Mouse (Mus musculus): ENCODE measurements around the gene Fignl1. TPM values are rescaled to one million over a fixed set of nuclear protein-coding genes. Genes with fewer than 3 reads are reported as not detected.
A peak's percentile ranks its signal among the peaks of the same experiment; 100 is the strongest.

Gene Fignl1
- total and polyA plus RNA-seq, 3 experiments = 34.2 to 59.9 (median 51.2) TPM

- Histone ChIP-seq H3K4me3 (ENCODE audit: control insufficient read depth in 1 of 2, insufficient read depth in 1 of 2, low read depth in 2 of 2, low read length in 2 of 2) (no peak overlapping the region), H3K27me3 (ENCODE audit: control insufficient read depth in 1 of 2, insufficient read depth in 2 of 2, low read length in 2 of 2) (peaks cover 31 to 40% of the 10 kb centered on the region in 2 experiments), H3K9me3 (replicated peaks; ENCODE audit: insufficient read depth, low read length) (no peaks in the 10 kb centered on the region), H3K36me3 (ENCODE audit: control insufficient read depth in 1 of 2, insufficient read depth in 2 of 2, low read length in 2 of 2) (peaks cover 0 to 8% of the 10 kb centered on the region in 2 experiments; a peak in 2 of 4 replicates), H3K4me1 (ENCODE audit: control insufficient read depth in 1 of 2, insufficient read depth in 2 of 2, low read length in 2 of 2) (peaks cover 0 to 9% of the 10 kb centered on the region in 2 experiments; a peak in 1 of 4 replicates), H3K27ac (ENCODE audit: control insufficient read depth, low read depth, low read length) (no peak overlapping the region), H3K9ac (ENCODE audit: control insufficient read depth, low read depth, low read length, poor library complexity, severe bottlenecking) (no peak overlapping the region), H3K79me2 (ENCODE audit: control insufficient read depth, insufficient read depth, low read length, poor library complexity) (no peaks in the 10 kb centered on the region)
- TF ChIP-seq UBTF (IDR thresholded peaks at IDR 0.05; ENCODE audit: borderline replicate concordance, insufficient read depth, low read depth, low read length) = no peak
- TF ChIP-seq ZMIZ1 (IDR thresholded peaks at IDR 0.05; ENCODE audit: low read depth, low read length) = no peak
- TF ChIP-seq NELFE (IDR thresholded peaks at IDR 0.05; ENCODE audit: low read depth, low read length) = no peak
- peak; percentile 41 for DNase-seq (ENCODE audit: low read depth, low spot score)
Observed at GRCm38 (mm10) chr11:11825670-11826069, 16.9 kb upstream of the Fignl1 start.

- Histone ChIP-seq H3K27me3 (ENCODE audit: control insufficient read depth in 1 of 2, insufficient read depth in 2 of 2, low read length in 2 of 2) (peaks cover 30 to 38% of the 10 kb centered on the region in 2 experiments), H3K27ac (ENCODE audit: control insufficient read depth, low read depth, low read length) (no peak overlapping the region), H3K4me3 (ENCODE audit: control insufficient read depth in 1 of 2, insufficient read depth in 1 of 2, low read depth in 2 of 2, low read length in 2 of 2) (no peak overlapping the region), H3K36me3 (ENCODE audit: control insufficient read depth in 1 of 2, insufficient read depth in 2 of 2, low read length in 2 of 2) (peaks cover 0 to 11% of the 10 kb centered on the region in 2 experiments; a peak in 2 of 4 replicates), H3K9me3 (replicated peaks; ENCODE audit: insufficient read depth, low read length) (no peaks in the 10 kb centered on the region), H3K4me1 (ENCODE audit: control insufficient read depth in 1 of 2, insufficient read depth in 2 of 2, low read length in 2 of 2) (peaks cover 0 to 9% of the 10 kb centered on the region in 2 experiments; a peak in 1 of 4 replicates), H3K9ac (ENCODE audit: control insufficient read depth, low read depth, low read length, poor library complexity, severe bottlenecking) (no peak overlapping the region), H3K79me2 (ENCODE audit: control insufficient read depth, insufficient read depth, low read length, poor library complexity) (no peaks in the 10 kb centered on the region)
- TF ChIP-seq TCF12 (IDR thresholded peaks at IDR 0.05; ENCODE audit: low read depth, low read length) = no peak
- TF ChIP-seq MEF2A (IDR thresholded peaks at IDR 0.05; ENCODE audit: extremely low read depth, insufficient replicate concordance, low read depth, low read length, poor library complexity, severe bottlenecking) = no peak
- no peak for TF ChIP-seq SIN3A (IDR thresholded peaks at IDR 0.05; ENCODE audit: low read length)
- TF ChIP-seq ZKSCAN1 (IDR thresholded peaks at IDR 0.05; ENCODE audit: low read depth, low read length) = no peak
- no peak for TF ChIP-seq EP300 (IDR thresholded peaks at IDR 0.05; ENCODE audit: low read depth in 1 of 2, low read length in 2 of 2)
- no peak for TF ChIP-seq JUND (IDR thresholded peaks at IDR 0.05; ENCODE audit: low read depth, low read length)
- no peak for TF ChIP-seq GABPA (IDR thresholded peaks at IDR 0.05; ENCODE audit: low read depth, low read length)
- no peak for TF ChIP-seq MAZ (IDR thresholded peaks at IDR 0.05; ENCODE audit: low read depth, low read length)
- TF ChIP-seq NELFE (IDR thresholded peaks at IDR 0.05; ENCODE audit: low read depth, low read length) = no peak
- no peak for TF ChIP-seq CHD2 (IDR thresholded peaks at IDR 0.05; ENCODE audit: low read length)
- no peak for TF ChIP-seq TAL1 (IDR thresholded peaks at IDR 0.05; ENCODE audit: low read length)
- no peak for TF ChIP-seq NRF1 (IDR thresholded peaks at IDR 0.05; ENCODE audit: insufficient read depth, low read depth, low read length, poor library complexity, severe bottlenecking)
- TF ChIP-seq POLR2AphosphoS5 (IDR thresholded peaks at IDR 0.05; ENCODE audit: borderline replicate concordance, low read depth, low read length) = no peak
- TF ChIP-seq MYB (IDR thresholded peaks at IDR 0.05; ENCODE audit: low read depth, low read length) = no peak
- no peak for TF ChIP-seq MXI1 (IDR thresholded peaks at IDR 0.05; ENCODE audit: low read depth, low read length)
- TF ChIP-seq POLR2A (IDR thresholded peaks at IDR 0.05; ENCODE audit: control insufficient read depth in 1 of 2, insufficient read depth in 1 of 2, low read depth in 1 of 2, low read length in 2 of 2, poor library complexity in 1 of 2) = no peak
- DNase-seq (ENCODE audit: low read depth, low spot score) = no peak
Observed at GRCm38 (mm10) chr11:11824970-11825635, 16.3 kb upstream of the Fignl1 start.
